Mouse (Mus musculus) mesoderm, embryonic 11.5 days (tissue): ENCODE results near the gene Lrriq3.

ENCODE experiments used
- DNase-seq: peaks from one replicate; pipeline ENCODE4 v3.0.0-alpha.2; 2012; ENCODE audit warnings: low read depth, low spot score

Gene Lrriq3

GRCm38 (mm10) chr3:155093116-155093956, at the start of gene Lrriq3, which contains the start of gene Fpgt:
Gene Lrriq3, plus strand, starts transcription at chr3:155093434.
Gene Fpgt, minus strand, starts transcription at chr3:155093403.
- DNase-seq = peak; percentile 95

- no peak for DNase-seq
These were observed 41.2 kb upstream of the Lrriq3 start for GRCm38 (mm10) chr3:155052021-155052420.

- DNase-seq = no peak
These were observed 40.0 kb upstream of the Lrriq3 start for GRCm38 (mm10) chr3:155053189-155053588.

GRCm38 (mm10) chr3:155055231-155055916, 37.9 kb upstream of the Lrriq3 start, which contains the start of gene Tnni3k:
Gene Tnni3k, minus strand, starts transcription at chr3:155055407.
- no peak for DNase-seq

GRCm38 (mm10) chr3:155056606-155057005, 36.6 kb upstream of the Lrriq3 start:
- no peak for DNase-seq

GRCm38 (mm10) chr3:155057566-155057965, 35.7 kb upstream of the Lrriq3 start:
- DNase-seq = no peak

- no peak for DNase-seq
These were observed 34.3 kb upstream of the Lrriq3 start for GRCm38 (mm10) chr3:155058800-155059448.

GRCm38 (mm10) chr3:155059449-155059822, 33.8 kb upstream of the Lrriq3 start:
- no peak for DNase-seq

- no peak for DNase-seq
These were observed 15.3 kb upstream of the Lrriq3 start for GRCm38 (mm10) chr3:155077908-155078307.

GRCm38 (mm10) chr3:155092081-155092480, 1.2 kb upstream of the Lrriq3 start:
- DNase-seq = no peak

- DNase-seq = no peak
These were observed 6.0 kb downstream of the Lrriq3 start for GRCm38 (mm10) chr3:155099266-155099665.

- no peak for DNase-seq
These were observed 12.7 kb downstream of the Lrriq3 start for GRCm38 (mm10) chr3:155105957-155106356.

- no peak for DNase-seq
These were observed 44.5 kb downstream of the Lrriq3 start for GRCm38 (mm10) chr3:155137737-155138136.

- no peak for DNase-seq
These were observed 47.8 kb downstream of the Lrriq3 start for GRCm38 (mm10) chr3:155141047-155141446.

GRCm38 (mm10) chr3:155144368-155144767, 51.1 kb downstream of the Lrriq3 start:
- no peak for DNase-seq

GRCm38 (mm10) chr3:155161842-155162241, 68.6 kb downstream of the Lrriq3 start:
- DNase-seq = no peak

- DNase-seq = no peak
These were observed 87.2 kb downstream of the Lrriq3 start for GRCm38 (mm10) chr3:155180303-155180902.

GRCm38 (mm10) chr3:155186456-155186855, 93.2 kb downstream of the Lrriq3 start:
- DNase-seq = no peak

GRCm38 (mm10) chr3:155188857-155189256, 95.6 kb downstream of the Lrriq3 start:
- no peak for DNase-seq

- peak; percentile 30 for DNase-seq
These were observed 141.7 kb downstream of the Lrriq3 start for GRCm38 (mm10) chr3:155234919-155235318.

- DNase-seq = no peak
These were observed 142.3 kb downstream of the Lrriq3 start for GRCm38 (mm10) chr3:155235502-155235901.
